Mouse (Mus musculus) limb, embryonic 13.5 days (tissue): ENCODE measurements around the gene Zfand3. TPM values are rescaled to one million over a fixed set of nuclear protein-coding genes. Genes with fewer than 3 reads are reported as not detected.

ENCODE experiments used
- ATAC-seq: fragments of 200-750 bp; cut with Nextera tagmentation; 2 replicates; pipeline ENCODE4 v1.8.0; 2017; ENCODE audit warnings: low read depth, moderate number of reproducible peaks, moderate TSS enrichment; ENCODE audit not compliant: low FRiP score
- H3K27ac ChIP-seq: fragments of 300-500 bp; sonication (generic); 2 replicates; pipeline ENCODE4 v1.5.1; 2015; ENCODE audit warnings: inconsistent platforms, mild to moderate bottlenecking, moderate library complexity
- H3K27me3 ChIP-seq: fragments of 300-500 bp; sonication (generic); 2 replicates; pipeline ENCODE4 v1.6.1; 2015; ENCODE audit warnings: mild to moderate bottlenecking, inconsistent platforms
- H3K36me3 ChIP-seq: fragments of 300-500 bp; sonication (generic); 2 replicates; pipeline ENCODE4 v1.6.1; 2015; ENCODE audit warnings: inconsistent platforms, mild to moderate bottlenecking, moderate library complexity
- H3K4me1 ChIP-seq: fragments of 300-500 bp; sonication (generic); 2 replicates; pipeline ENCODE4 v1.6.1; 2015; ENCODE audit warnings: inconsistent platforms
- H3K4me2 ChIP-seq: fragments of 300-500 bp; sonication (generic); replicated peaks from 2 replicates; pipeline ENCODE4 v1.6.1; 2015; ENCODE audit warnings: inconsistent platforms, mild to moderate bottlenecking, moderate library complexity
- H3K4me3 ChIP-seq: fragments of 300-500 bp; sonication (generic); 2 replicates; pipeline ENCODE4 v1.5.1; 2015; ENCODE audit warnings: moderate library complexity, mild to moderate bottlenecking, inconsistent platforms
- H3K9ac ChIP-seq: fragments of 300-500 bp; sonication (generic); 2 replicates; pipeline ENCODE4 v1.6.1; 2015; ENCODE audit warnings: mild to moderate bottlenecking, inconsistent platforms
- H3K9me3 ChIP-seq: fragments of 300-500 bp; sonication (generic); 2 replicates; pipeline ENCODE4 v1.6.1; 2016; ENCODE audit warnings: inconsistent platforms
- WGBS: fragments of 180-500 bp; shearing (Covaris S2); methylation state at CpG from one replicate; pipeline ENCODE4 v1.1.7; 2015; 5-methylcytosine and 5-hydroxymethylcytosine counted together
- polyA plus RNA-seq: library from polyadenylated mRNA; unstranded; fragments of >200 nt; fragmentation: Nextera tagmentation; extraction: Ambion mirVana; gene quantifications from 2 replicates; pipeline ENCODE4 v1.2.1, GENCODE M21; 2015

Zfand3 gene
- polyA plus RNA-seq, 1 experiment from 2014 or later, result 63.0 TPM

DNA sequence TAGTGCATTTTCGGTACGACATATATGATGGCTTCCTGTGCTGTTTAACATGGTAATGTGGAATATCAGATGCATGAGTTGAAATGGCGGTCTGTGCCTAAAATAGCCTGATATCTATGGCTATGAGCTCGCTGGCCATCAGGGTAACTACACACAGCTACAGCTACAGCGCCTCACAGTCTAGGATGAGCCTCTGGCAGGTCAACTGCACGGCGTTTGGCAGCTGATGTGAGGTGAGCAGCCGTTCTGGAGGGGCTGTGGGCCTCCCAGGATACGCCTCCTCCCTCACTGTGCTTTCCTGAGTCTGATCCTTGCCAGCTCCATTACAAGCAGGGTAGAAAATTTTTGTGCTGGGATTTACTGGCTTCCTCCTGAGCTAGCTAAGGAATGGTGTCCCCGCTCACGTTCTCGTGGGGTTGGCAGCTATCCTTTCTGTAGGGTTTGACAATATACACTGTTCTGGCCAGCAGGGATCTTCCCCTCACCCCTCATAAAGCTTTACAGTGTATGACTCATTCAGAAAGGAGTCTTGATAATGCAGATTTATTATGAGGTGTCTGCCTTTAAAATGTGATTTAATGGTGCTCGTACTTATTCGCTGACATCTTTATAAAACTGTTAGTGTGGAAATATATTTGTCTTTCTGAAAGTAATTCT lies 240.2 kb downstream of the Zfand3 start:
- WGBS, result 49% methylated on average over 14 of the region's 14 CpGs
- Histone ChIP-seq H3K4me3 (no peak overlapping the region), H3K9me3 (no peaks in the 10 kb centered on the region), H3K27ac (peak overlapping the region; percentile 44; the same call in 1 of the 2 replicates), H3K4me1 (peaks cover 61% of the 10 kb centered on the region), H3K36me3 (no peaks in the 10 kb centered on the region), H3K4me2 (peak overlapping the region; percentile 35), H3K9ac (no peak overlapping the region), H3K27me3 (no peaks in the 10 kb centered on the region)
- ATAC-seq, result peak; percentile 78

DNA sequence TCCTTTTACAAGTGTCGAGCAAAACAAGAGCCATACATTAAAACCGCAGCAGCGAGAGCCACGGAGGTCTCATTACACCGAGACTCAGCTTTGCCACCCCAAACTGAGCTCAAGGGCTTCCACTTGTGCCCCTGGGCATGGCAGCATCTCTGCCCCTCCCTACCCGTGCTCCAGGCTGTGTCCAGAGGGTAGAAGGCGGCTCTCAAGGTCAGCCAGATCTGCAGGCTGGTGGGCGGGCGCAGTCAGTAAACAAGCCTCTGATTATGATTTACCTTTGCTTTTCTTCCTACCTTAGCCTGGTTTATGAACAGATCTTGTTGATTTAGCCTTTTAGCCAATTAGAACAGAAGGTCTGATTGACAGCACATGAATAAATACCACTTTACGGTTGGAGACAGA lies 240.8 kb downstream of the Zfand3 start:
- ATAC-seq, result no peak
- WGBS, result 35% methylated on average over 10 of the region's 10 CpGs

DNA sequence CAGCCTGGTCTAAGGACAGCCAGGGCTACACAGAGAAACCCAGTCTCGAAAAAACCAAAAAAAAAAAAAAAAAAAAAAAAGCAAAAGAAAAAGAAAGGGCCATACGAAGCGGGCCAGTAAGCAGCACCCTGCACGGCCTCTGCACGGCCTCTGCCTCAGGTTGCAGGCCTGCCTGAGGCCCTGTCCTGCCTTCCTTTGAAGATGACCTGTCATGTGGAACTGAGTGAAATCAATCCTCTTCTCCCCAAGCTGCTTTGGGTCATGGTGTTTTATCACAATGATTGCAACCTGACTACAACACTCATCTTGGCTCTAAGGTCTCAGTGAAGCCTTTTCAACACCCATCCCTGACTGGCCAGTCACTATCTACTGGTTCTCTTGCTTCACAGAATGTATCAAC lies 248.5 kb downstream of the Zfand3 start:
- H3K4me1 ChIP-seq, result peaks cover 28% of the 10 kb centered on the region
- H3K27ac ChIP-seq, result no peak overlapping the region
- no peak overlapping the region for H3K4me3 ChIP-seq
- no peaks in the 10 kb centered on the region for H3K36me3 ChIP-seq
- no peaks in the 10 kb centered on the region for H3K27me3 ChIP-seq
- no peak for ATAC-seq
- H3K9me3 ChIP-seq, result no peaks in the 10 kb centered on the region
- no peak overlapping the region for H3K4me2 ChIP-seq
- 85% methylated on average over 5 of the region's 5 CpGs for WGBS
- H3K9ac ChIP-seq, result no peak overlapping the region

More for the DNA sequence above, 240.8 kb downstream of the Zfand3 start:
- H3K9ac ChIP-seq, result no peak overlapping the region
- no peaks in the 10 kb centered on the region for H3K36me3 ChIP-seq
- no peak overlapping the region; the same call in 1 of the 2 replicates for H3K27ac ChIP-seq
- peaks cover 55% of the 10 kb centered on the region for H3K4me1 ChIP-seq
- H3K27me3 ChIP-seq, result no peaks in the 10 kb centered on the region
- H3K4me2 ChIP-seq, result peak overlapping the region; percentile 35
- no peak overlapping the region for H3K4me3 ChIP-seq
- no peaks in the 10 kb centered on the region for H3K9me3 ChIP-seq

DNA sequence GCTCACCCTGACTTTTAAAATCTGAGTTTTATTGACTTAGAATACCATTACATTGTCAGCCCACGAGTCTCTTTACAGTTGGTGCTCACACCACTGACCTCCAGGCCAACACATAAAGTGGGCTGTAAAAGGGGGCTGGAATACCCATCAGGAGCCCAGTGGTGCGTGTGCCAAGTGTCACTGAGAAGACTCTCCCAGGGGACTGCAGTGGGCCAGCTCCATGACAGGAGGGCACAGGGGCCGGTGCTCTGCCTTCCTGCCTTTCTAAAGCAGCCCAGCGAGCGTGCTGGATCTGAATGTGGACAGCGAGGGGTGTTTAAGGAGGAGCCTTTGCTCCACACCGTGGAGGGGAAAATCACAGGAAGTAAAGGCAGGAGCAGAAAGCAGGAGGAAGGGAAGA lies 249.4 kb downstream of the Zfand3 start:
- Histone ChIP-seq H3K36me3 (no peaks in the 10 kb centered on the region), H3K9ac (no peak overlapping the region), H3K27me3 (no peaks in the 10 kb centered on the region), H3K4me1 (peaks cover 36% of the 10 kb centered on the region), H3K9me3 (no peaks in the 10 kb centered on the region), H3K27ac (no peak overlapping the region), H3K4me3 (no peak overlapping the region), H3K4me2 (no peak overlapping the region)
- no peak for ATAC-seq
- 51% methylated on average over 7 of the region's 7 CpGs for WGBS

DNA sequence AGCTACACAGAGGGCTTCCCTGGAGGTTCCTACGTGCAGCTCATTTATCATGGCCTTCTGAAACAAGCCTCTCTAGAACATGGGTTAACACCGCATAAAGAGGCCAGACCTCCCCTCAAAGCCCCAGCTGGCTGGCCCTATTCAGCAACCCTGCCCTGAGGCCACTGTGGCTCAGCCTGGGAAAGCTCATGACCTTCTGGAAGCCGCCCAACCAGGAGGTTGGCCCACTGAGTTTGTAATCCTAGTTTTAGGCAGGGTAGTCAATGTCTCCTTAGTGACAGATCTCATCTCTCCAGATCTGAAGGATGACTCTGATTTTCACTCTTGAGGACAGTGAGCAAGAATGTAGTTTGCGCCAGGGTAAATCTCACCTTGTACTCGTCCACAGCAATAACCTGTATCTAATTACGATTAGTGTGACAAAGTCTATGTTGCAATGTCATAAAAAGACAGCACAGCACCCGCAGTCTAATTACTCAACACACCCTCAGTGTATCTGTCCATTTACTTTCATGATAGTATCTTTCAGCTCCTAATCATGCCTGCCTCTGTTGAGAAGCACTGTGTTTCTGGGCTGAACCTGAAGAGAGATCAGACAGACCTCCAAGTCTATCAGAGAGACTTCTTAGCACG lies 251.5 kb downstream of the Zfand3 start:
- Histone ChIP-seq H3K36me3 (no peaks in the 10 kb centered on the region), H3K27ac (no peak overlapping the region), H3K9me3 (no peaks in the 10 kb centered on the region), H3K4me3 (no peak overlapping the region), H3K9ac (no peak overlapping the region), H3K4me2 (no peak overlapping the region), H3K4me1 (peaks cover 48% of the 10 kb centered on the region), H3K27me3 (no peaks in the 10 kb centered on the region)
- ATAC-seq, result no peak
- WGBS, result 61% methylated on average over 8 of the region's 8 CpGs

DNA sequence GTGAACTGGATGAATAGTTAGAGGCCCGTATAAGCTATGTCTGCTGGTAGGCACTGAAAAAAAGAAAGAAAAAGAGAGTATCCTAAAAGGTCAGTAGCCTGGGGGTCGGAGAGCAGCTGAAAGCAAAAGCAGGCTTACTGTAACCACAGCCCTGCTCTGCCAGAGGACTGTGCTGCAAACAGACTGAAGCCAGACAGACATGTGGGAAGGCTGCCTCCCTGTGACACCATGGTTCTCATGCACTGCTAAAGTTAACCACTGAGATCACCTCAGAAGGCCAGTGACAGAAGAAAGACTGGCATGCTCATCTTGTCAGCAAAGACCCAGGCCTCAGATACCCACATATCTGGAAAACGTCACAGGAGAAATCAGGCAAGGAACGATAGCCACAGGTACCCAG lies 253.9 kb downstream of the Zfand3 start:
- Histone ChIP-seq H3K9me3 (no peaks in the 10 kb centered on the region), H3K4me2 (no peak overlapping the region), H3K36me3 (no peaks in the 10 kb centered on the region), H3K4me1 (peaks cover 70% of the 10 kb centered on the region), H3K27me3 (no peaks in the 10 kb centered on the region), H3K9ac (no peak overlapping the region), H3K4me3 (no peak overlapping the region), H3K27ac (no peak overlapping the region)
- 76% methylated on average over 4 of the region's 4 CpGs for WGBS
- ATAC-seq, result no peak

DNA sequence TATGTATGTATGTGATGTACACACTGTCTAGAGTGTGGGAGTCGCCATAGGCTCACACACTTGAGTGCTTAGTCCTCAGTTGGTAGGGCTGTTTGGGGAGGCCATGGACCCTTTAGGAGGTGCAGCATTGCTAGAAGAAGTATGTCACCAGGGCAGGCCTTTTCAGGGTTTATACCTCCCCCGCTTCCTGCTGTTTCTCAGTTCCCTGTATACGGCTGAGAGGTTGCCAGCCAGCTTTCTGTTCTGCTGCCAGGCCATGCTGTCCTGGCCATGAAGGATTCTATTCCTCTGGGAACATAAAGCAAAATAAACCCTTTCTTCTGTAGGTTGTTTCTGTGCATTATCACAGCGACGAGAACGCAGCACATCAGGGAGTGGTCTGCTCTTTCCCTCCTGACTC lies 255.4 kb downstream of the Zfand3 start:
- Histone ChIP-seq H3K9me3 (no peaks in the 10 kb centered on the region), H3K9ac (no peak overlapping the region), H3K4me2 (no peak overlapping the region), H3K27ac (no peak overlapping the region), H3K36me3 (no peaks in the 10 kb centered on the region), H3K4me3 (no peak overlapping the region), H3K27me3 (no peaks in the 10 kb centered on the region), H3K4me1 (peaks cover 72% of the 10 kb centered on the region)
- ATAC-seq, result no peak
- 76% methylated on average over 6 of the region's 6 CpGs for WGBS

Other genes starting within 250 kb of the Zfand3 start
- 3.2 and 3.4 TPM in 2 replicates for gene Mdga1, start 34.6 kb upstream of the Zfand3 start, polyA plus RNA-seq